Mouse (Mus musculus) erythroid progenitor cell, adult 5-6 weeks (primary cell): ENCODE results near the gene Cdk20. TPM values are rescaled to one million over a fixed set of nuclear protein-coding genes. Genes with fewer than 3 reads are reported as not detected.

Experiments used
- ATAC-seq: replicated peaks from 2 replicates; pipeline ENCODE4 v1.8.0; 2016; ENCODE audit warnings: moderate number of reproducible peaks, mild to moderate bottlenecking, moderate TSS enrichment, inconsistent platforms; ENCODE audit not compliant: poor library complexity, low FRiP score, severe bottlenecking
- total RNA-seq, 2 experiments: library from RNA; stranded (forward) in 1 of 2; stranded (reverse) in 1 of 2; fragments of 150-400 nt in 1 of 2; fragments of 186-747, 209-891 nt in 1 of 2; gene quantifications; 2 replicates each; pipeline versions ENCODE4 v1.2.3 to v1.2.4; 2015 to 2017; ENCODE audit warnings: low replicate concordance in 2 of 2

The Cdk20 gene
- total RNA-seq, 2 experiments from 2014 or later = 2.1 to 6.4 TPM

DNA sequence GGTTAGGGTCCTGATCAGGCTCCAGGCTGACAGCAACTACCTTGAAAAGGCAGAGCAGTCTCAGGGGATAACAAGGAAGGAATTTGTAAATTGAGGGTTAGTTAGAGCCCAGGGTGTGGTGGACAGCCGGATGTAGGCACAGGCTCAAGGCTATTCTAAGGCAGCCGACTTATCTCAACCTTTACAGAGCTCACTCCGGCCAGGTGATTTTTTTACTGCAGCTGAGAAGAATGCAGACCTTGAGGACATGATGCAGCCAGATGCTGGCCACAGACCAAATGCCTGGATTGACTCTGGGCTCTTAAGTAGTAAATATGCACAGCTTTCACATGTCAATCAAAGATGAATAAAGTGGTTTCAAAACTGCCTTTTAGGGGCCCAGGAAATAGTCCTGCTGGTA, 10.7 kb upstream of the Cdk20 start:
- no peak for ATAC-seq

DNA sequence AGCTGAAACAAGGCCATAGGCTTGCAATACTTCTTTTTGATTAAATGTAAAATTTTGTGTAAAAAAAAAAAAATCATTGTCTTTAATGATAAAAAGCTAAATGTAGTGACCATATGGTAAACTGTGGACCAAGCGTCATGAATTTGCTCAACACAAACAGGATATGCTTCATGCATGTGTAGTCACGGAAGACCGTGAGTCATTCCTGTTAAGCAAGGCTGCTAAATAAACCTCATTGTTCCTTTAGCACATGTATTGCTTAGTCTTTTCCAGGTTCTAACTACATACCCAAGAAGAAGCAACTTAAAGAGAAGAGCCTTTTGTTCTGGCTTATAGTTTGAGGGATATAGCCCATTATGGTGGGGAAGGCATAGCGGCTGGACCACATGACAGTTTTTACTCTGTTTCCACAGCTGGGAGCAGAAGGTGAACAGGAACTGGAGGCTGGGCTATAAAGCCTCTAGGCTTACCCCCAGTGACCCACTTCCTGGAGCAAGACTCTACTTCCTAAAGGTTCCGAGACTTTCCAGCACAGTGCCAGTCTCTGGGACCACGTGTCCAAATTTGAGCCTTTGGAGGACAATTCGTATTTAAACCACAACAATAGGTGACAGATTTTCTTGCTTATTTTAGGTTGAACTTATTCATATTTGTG, 10.0 kb upstream of the Cdk20 start:
- ATAC-seq = no peak

DNA sequence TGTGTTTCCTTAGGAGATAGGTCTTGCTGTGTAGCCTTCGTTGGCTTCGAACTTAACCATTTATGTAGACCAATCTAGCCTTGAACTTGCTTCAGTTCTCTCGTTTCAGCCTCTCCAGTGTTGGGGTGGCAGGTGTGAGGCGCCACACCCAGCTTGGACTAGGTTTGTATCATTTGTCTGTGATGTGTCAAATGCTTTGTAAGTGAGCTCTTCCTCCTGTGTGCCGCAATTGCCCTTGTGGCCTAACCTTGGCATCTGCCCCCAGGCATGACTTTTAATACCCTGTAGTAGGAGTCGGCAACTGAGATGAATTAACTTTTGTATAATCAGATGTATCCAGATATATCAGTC, 9.5 kb upstream of the Cdk20 start:
- no peak for ATAC-seq

DNA sequence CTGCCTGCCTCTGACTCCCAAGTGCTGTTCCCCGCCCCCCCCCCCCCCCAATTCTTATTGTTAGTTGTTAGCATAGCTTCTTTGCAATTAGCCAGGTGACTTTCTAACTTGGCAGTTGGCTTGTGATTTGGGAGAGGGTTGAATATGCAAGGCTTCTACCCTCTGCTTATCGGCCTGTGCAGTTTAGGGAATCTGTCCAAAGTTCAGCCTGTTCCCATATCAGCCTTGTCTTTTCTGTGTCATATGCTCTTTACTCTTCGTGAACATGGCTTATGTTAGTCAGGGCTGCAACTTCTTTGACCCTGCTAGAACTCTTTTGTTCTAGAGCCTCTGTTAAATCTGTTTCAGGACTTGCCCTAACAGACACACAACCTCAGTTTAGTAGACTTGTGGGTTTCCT, 7.8 kb upstream of the Cdk20 start:
- no peak for ATAC-seq

DNA sequence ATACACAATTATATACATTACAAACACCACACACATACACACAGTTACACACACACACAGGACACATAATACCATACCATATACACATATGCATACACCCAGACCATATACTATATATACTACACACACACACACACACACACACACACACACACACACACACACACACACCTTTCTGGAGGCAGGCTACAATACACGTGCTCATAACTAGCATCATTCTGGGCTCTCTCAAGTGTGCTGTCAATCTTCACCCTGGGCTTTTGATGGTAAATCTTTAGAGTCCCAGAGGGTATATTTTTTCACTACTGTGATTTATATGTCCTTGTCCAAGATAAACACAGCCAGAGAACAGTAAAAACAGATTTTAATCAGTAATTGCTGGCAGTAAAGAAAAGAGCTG, 6.8 kb upstream of the Cdk20 start:
- ATAC-seq = no peak

DNA sequence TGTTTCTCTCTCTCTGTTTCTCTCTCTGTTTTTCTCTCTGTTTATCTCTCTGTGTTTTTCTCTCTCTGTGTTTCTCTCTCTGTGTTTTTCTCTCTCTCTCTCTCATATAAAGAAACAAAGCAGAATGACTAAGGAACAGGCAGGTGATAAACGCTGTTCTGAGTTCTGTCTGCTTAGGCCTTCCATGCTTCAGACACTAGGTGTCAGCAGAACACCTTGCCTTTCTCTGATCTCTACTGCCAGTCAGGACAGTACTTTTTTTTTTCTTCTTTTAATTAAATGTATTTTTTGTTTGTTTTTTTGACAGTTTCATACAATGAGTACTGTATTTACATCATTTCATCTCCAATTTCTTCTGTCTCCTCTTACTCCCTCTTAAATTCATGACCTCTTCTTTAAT, 2.8 kb upstream of the Cdk20 start:
- no peak for ATAC-seq

DNA sequence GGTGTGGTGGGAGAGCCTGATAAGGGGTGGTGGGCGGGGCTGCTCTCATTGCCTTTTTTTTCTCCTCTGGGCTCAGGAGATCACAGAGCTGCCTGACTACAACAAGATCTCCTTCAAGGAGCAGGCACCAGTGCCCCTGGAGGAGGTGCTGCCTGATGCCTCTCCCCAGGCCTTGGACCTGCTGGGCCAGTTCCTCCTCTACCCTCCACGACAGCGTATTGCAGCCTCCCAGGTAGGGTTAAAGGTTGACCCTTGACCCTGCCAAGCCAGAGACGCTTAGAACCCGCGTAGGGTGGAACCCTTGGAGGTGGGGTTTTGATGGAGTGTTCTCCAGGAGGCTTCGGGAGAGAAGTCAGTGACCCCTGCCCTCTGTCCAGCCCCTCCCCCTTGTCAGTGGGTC, 5.7 kb downstream of the Cdk20 start:
- no peak for ATAC-seq

DNA sequence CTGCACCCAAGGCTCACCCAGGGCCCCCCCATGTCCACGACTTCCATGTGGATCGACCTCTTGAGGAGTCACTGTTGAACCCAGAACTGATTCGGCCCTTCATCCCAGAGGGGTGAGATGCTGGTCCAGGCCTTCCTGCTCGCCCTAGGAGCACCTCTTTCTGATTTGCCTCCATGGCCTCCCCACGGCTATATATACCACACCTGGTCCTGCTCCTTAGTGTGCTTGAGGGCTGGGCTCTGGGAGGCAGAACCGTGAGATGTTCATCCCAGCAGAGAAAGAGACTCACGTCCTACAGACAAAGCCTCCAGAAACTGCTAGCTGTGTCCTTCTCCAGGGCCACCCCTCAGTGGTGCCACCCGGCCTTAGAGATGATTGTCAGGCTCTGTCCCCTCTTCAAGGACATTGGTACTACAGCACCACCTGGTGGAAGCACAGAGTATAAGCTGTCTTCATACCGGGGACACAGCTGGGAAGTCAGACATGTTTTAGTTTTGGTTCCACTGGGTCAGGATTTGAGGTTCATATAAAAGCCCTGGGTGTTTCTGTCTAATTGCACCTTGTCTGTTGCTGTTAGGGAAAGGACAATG, 6.8 kb downstream of the Cdk20 start:
- peak; percentile 86 for ATAC-seq

DNA sequence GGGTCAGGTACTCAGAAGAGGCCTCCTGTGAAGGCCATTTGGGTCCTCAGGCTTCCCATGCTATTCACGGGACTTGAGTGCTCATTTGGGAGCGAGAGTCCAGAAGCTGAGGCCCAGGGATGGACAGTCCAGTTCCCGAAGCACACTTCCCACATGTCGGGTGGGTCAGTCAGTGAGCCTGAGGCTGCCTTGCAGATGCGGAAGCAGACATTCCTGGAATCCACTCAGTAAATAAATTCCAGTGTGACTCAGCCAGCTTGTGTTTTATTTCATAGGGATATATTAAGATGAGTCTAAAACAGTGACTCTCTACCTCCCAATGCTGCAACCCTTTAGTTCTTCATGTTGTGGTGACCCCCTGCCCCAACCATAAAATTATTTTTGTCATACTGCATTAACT, 7.4 kb downstream of the Cdk20 start:
- ATAC-seq = no peak

DNA sequence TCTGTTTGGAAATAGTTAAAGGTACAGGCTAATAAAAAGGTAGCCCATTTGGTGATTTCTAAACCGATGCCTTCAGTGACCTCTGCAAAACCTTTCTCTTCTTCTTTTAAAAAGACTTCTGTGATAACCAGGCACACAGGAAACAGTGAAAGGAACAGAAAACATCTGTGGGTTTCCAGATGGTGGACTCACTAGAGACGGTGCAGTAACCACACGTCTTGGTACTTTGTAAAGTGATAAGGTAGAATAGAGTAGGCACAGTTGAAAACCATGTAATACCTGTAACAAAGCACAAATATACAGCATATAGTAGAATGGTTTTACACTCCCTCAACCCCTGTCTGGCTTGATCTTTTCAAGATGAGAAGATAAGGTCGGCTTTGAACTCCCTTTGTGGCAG, 8.5 kb downstream of the Cdk20 start:
- no peak for ATAC-seq

DNA sequence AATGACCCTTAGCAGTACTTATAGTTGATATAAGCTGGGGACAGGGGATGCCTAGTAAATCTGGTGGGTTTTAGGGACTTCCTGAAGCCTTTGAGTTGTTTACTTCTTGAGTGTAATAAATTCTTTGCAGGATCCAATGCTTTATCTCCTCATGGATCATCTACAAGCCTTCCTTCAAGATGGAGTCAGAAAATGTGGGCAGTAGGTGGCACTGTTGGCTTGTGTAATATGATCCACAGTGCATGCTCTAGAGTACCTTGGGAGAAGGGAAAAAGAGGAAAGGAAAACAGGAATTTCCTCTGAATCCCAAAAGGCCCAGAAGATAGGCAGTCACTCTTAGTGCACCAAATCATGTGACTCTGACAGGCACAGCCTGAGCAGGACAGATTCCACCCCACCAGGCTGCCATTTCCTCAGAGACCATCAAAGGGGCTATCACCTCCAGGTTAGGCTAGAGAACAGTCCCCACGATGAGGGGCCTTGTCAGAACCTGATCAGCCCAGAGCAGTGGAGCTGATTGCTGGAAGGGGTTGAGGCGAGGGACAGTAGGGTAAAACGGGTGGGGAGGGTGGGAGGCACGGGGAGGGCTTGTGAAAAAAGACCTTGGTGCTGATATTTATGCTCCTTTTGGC, 11.3 kb downstream of the Cdk20 start:
- ATAC-seq = no peak

DNA sequence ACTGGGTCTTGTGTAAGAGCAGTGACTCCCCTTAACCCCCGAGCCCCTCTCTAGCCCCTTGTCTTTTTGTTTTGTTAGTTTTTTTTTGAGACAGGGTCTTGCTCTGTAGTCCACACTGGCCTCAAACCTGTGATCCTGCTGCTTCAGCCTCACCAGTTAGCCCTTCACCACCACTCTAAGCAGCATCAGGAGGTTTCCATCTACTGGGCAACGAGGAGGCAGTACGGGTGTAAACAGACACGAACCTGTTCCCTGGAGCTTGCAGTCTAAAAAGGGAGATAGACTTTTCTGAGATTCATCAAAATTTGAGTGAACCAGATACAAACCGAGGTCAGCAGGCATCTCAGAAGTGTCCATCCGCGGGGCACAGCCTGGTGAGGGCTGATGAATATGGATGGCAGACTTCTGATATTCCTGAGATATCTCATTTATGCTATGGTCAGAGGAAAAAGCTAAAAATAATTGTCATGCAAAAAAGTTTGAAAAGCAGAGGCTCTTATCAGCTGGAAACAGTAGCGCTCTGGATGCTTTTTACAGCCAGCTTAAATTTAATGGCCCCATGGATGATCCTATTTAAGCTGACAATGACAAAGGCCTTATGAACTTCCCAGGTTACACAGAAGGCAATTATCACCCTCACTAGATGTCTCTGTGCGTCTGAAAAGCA, 13.3 kb downstream of the Cdk20 start:
- no peak for ATAC-seq

DNA sequence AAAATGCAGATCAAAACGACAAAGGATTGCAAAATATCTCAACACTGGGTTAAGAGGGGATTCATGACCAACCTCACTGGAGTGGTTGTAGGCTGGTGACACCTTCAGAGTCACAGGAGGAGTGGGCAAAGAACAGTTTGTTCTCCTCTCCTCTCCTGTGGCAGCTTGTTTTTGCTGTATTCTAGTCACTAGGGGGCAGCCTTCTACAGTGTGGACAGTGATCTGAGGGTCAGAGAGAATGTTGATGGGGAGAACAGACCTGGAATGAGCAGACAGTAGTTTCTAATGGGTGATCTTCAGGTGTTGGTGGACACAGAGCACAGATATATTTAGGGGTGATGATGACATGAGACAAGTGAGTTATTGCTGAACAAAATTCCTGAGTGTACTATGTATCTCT, 15.8 kb downstream of the Cdk20 start:
- ATAC-seq = 0 out of 2 replicates have a peak, but pooled peaks have one; percentile 54

DNA sequence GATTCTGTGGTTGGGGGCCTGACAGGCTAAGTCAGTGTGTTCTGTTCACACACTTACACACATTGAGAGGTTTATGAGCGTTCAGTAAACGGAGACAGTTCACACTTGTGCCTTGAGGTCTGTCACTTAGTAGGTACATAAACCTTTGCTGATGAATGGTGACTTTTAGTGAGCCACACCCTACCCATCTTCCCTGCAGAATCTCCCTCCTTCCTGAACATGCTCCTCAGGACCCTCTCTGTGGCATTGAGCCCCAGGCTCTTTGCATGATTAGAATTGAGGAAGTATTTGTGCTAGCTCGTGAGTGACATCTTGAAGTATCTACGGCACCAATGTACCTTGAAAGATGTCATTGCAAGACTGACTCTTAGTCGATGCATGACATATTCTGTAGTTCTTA, 16.6 kb downstream of the Cdk20 start:
- no peak for ATAC-seq

DNA sequence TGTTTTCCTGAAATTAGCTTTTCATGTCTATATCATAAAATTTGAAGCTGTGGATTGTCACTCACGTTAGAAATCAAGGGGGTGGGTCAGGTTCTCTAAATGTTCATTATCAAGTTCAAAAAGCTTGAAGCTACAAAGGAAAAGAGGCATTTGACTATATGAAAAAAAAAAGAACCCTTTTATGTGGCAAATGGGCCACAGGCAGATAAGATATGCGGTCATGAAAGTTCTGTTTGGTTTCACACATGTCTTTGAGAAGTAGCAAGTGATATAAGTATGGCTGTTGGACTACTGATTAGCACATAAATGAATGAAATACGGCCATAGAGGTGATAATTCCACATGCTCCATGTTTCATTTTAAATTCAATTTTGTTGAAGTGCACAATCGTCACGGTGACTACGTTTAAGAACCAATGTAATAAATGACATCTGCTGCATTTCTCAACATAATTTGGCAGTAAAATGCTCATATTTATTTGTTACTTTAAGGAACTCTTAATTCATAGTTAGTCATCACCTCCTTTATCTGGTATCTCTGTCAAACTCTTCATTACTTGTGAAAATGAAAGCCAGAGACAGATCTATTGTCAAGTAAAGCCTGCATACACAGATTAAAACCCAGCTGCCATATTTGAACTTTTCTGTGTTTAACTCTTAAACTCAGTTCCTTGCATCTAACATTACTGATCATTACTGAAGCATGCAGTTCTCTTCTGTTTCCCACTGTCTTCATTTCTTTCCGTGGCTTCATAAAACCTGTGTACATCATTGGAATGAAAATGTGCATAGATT, 18.1 kb downstream of the Cdk20 start:
- ATAC-seq = peak; percentile 30; the same call in 1 of the 2 replicates

DNA sequence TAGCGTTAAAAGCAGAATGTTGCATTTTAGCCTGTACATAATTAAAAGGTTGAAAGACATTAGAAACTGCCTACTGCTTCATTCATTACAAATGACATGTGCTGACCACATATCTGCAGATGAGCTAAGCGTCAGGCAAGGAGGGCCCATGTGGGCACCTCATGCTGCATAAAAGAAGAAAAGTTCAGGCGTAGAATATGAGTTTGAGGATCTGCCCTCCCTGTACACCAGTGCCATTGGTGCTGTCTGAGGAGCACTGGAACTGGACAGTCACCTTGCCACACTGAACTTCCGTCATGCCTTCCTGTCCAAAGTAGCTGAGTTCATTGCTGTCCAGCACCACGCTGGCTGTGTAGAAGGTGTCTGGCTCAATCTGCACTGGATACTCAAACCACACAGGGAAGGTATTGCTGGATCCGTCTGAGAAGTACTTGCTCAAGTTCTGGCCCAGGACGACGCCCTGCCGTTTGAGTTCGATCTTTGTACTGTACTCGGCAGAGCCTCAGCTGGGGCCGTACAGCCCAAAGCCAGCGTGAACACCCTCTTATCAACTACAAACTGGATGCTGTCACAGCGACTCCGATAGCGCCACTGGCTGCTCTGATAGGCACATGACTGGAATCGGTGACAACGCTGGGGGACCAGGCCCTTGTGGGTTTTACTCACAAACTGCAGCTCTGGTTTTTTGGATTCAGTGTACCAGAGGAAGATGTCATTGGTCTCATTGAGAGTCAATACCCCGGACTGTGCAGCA, 25.3 kb downstream of the Cdk20 start:
- peak; percentile 83 for ATAC-seq

DNA sequence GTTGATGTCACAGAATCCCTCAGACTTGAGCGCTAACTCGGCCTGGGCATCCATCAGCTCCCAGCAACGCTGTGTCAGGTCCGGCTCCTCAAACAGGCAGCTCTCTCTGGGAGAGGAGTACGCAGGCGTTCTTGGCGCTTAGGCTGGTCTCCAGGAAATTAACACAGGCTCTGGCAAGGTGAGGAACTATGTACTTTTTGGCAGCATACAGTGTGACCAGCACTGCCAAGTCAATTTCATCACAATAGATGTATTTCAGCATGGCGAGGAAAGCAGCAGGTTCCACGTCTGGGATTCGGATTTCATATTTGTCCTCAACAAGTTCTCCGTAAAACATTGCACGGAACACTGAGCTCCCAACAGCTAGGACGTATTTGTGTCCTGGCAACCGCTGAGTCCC, 26.1 kb downstream of the Cdk20 start:
- ATAC-seq = no peak

DNA sequence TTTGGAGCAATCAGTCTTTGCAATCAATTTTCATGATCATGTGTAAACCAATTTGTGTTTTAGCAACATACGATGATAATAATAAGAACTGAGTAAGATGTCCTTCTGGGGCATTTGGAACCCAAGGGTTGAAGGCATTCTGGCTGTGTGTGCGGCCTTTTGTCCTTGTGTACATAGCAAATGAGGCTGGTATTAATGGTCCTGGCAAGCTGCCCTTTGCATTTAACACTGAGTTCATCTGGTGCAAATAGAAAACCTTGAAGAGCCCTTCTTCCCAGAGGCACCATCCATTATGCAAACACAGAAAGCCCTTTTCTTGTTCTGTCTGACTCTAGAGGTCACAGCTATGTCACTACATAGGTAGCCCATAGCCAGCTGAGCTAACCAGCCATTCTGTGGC, 30.5 kb downstream of the Cdk20 start:
- ATAC-seq = no peak

DNA sequence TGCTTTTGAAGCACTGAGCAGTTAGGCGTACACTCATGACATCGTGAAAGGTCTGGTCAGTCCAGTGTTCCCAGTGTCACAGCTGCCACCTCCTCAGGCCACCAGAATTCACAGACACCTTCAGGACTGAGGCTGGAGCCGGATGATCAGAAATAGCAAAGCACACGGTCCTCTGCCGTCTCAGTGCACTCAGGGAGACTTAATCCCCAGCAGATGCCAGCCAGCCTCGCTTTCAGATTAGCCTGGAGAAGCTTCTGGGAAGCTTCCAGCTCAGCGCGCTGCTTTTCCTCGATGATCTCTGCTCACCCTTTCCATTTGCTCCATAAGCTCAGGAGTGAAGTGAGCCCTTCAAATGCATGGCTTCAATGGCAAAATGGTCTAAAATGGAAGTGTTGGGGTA, 33.1 kb downstream of the Cdk20 start:
- no peak for ATAC-seq

DNA sequence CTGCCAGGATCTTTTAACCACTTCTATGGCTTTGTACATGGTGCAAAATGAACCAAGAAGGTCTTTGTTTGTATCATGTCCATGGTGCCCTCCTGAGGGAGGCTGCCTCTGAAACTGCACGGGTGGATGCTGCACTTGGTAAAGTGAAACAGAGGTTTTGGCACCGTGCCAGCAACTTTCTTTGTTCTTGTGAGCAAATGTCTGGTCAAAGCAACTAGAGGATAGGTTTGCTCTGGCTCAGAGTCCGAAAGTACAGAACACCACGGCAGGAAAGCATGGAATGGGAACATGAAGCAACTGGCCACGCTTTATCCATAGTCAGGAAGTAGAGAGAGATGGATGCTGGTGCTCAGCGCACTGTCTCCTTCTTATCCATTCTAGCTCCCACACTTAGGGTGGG, 35.8 kb downstream of the Cdk20 start:
- ATAC-seq = no peak
